Mouse (Mus musculus) lung, postnatal 0 days (tissue): ENCODE data around the gene Pparg. TPM values are rescaled to one million over a fixed set of nuclear protein-coding genes. Genes with fewer than 3 reads are reported as not detected.

Source experiments
- ATAC-seq: fragments of 200-750 bp; cut with Nextera tagmentation; 2 replicates; pipeline ENCODE4 v1.8.0; 2017; ENCODE audit warnings: moderate library complexity
- DNase-seq: peaks from one replicate; pipeline ENCODE4 v3.0.0-alpha.2; 2016; ENCODE audit warnings: low spot score
- H3K27ac ChIP-seq: fragments of 300-500 bp; sonication (generic); 2 replicates; pipeline ENCODE4 v1.5.1; 2014; ENCODE audit warnings: antibody characterized with exemption, mild to moderate bottlenecking, low read length, mixed read lengths
- H3K27me3 ChIP-seq: fragments of 300-500 bp; sonication (generic); replicated peaks from 2 replicates; pipeline ENCODE4 v1.6.1; 2014; ENCODE audit warnings: low read length, mixed read lengths; ENCODE audit not compliant: insufficient read depth
- H3K36me3 ChIP-seq: fragments of 300-500 bp; sonication (generic); 2 replicates; pipeline ENCODE4 v1.6.1; 2014; ENCODE audit warnings: low read length, mixed read lengths; ENCODE audit not compliant: insufficient read depth
- H3K4me1 ChIP-seq: fragments of 300-500 bp; sonication (generic); 2 replicates; pipeline ENCODE4 v1.6.1; 2014; ENCODE audit warnings: antibody characterized with exemption, low read depth, low read length, mixed read lengths; ENCODE audit not compliant: insufficient read depth
- H3K4me2 ChIP-seq: fragments of 300-500 bp; sonication (generic); replicated peaks from 2 replicates; pipeline ENCODE4 v1.6.1; 2014; ENCODE audit warnings: low read depth, mild to moderate bottlenecking, low read length, moderate library complexity, mixed read lengths
- H3K4me3 ChIP-seq: fragments of 300-500 bp; sonication (generic); 2 replicates; pipeline ENCODE4 v1.5.1; 2014; ENCODE audit warnings: low read depth, low read length
- H3K9ac ChIP-seq: fragments of 300-500 bp; sonication (generic); replicated peaks from 2 replicates; pipeline ENCODE4 v1.6.1; 2014; ENCODE audit warnings: low read depth, mild to moderate bottlenecking
- H3K9me3 ChIP-seq: fragments of 300-500 bp; sonication (generic); 2 replicates; pipeline ENCODE4 v1.6.1; 2016; ENCODE audit warnings: low read length, mixed read lengths
- CTCF ChIP-seq: IDR thresholded peaks from 2 replicates; pipeline ENCODE4 v1.5.1; 2016; ENCODE audit warnings: antibody characterized with exemption, mild to moderate bottlenecking
- EP300 ChIP-seq: IDR thresholded peaks from 2 replicates; pipeline ENCODE4 v1.6.1; 2016; ENCODE audit warnings: antibody characterized with exemption, mild to moderate bottlenecking, control low read depth
- WGBS: fragments of 180-500 bp; shearing (Covaris S2); extraction: QIAGEN DNeasy Blood & Tissue Kit; methylation state at CpG from one replicate; pipeline ENCODE4 v1.1.7; 2014; 5-methylcytosine and 5-hydroxymethylcytosine counted together
- polyA plus RNA-seq: library from polyadenylated mRNA; unstranded; fragments of >200 nt; fragmentation: Nextera tagmentation; extraction: Ambion mirVana; gene quantifications from 2 replicates; pipeline ENCODE4 v1.2.1, GENCODE M21; 2015

Gene Pparg
- polyA plus RNA-seq, 1 experiment from 2014 or later, result 7.7 TPM

GRCm38 (mm10) chr6:115411477-115411876 is 50.7 kb downstream of the Pparg start:
- Histone ChIP-seq H3K27ac (peak overlapping the region; percentile 35; the same call in 1 of the 2 replicates), H3K4me2 (no peak overlapping the region), H3K36me3 (no peaks in the 10 kb centered on the region), H3K9ac (no peak overlapping the region), H3K4me1 (peaks cover 2% of the 10 kb centered on the region; the same call in 1 of the 2 replicates), H3K9me3 (no peaks in the 10 kb centered on the region), H3K27me3 (no peaks in the 10 kb centered on the region), H3K4me3 (no peak overlapping the region)
- DNase-seq (peak; percentile 68), ATAC-seq (peak; percentile 61)
- TF ChIP-seq CTCF, result no peak
- 19% methylated on average over 1 of the region's 1 CpGs for WGBS

GRCm38 (mm10) chr6:115418171-115418570 is 57.4 kb downstream of the Pparg start:
- no peak overlapping the region for H3K9ac ChIP-seq
- no peak overlapping the region for H3K27ac ChIP-seq
- ATAC-seq (no peak), DNase-seq (no peak)
- no peaks in the 10 kb centered on the region for H3K9me3 ChIP-seq
- WGBS, result 73% methylated on average over 3 of the region's 3 CpGs
- no peaks in the 10 kb centered on the region for H3K4me1 ChIP-seq
- no peak overlapping the region for H3K4me3 ChIP-seq
- no peaks in the 10 kb centered on the region for H3K36me3 ChIP-seq
- no peak overlapping the region for H3K4me2 ChIP-seq
- TF ChIP-seq CTCF, result no peak
- no peak for TF ChIP-seq EP300
- H3K27me3 ChIP-seq, result no peaks in the 10 kb centered on the region

- no peak overlapping the region for H3K27ac ChIP-seq
- ATAC-seq, result no peak
- H3K4me3 ChIP-seq, result no peak overlapping the region
- 77% methylated on average over 3 of the region's 3 CpGs for WGBS
- no peaks in the 10 kb centered on the region for H3K4me1 ChIP-seq
- H3K27me3 ChIP-seq, result no peaks in the 10 kb centered on the region
- H3K9me3 ChIP-seq, result no peaks in the 10 kb centered on the region
- TF ChIP-seq CTCF, result no peak
- TF ChIP-seq EP300, result no peak
- H3K4me2 ChIP-seq, result no peak overlapping the region
- no peak for DNase-seq
- H3K36me3 ChIP-seq, result no peaks in the 10 kb centered on the region
- no peak overlapping the region for H3K9ac ChIP-seq
Observed at GRCm38 (mm10) chr6:115418964-115419363, 58.2 kb downstream of the Pparg start.

GRCm38 (mm10) chr6:115420963-115421362 is 60.2 kb downstream of the Pparg start:
- Histone ChIP-seq H3K36me3 (no peaks in the 10 kb centered on the region), H3K9ac (no peak overlapping the region), H3K9me3 (no peaks in the 10 kb centered on the region), H3K4me2 (no peak overlapping the region), H3K27me3 (no peaks in the 10 kb centered on the region), H3K4me3 (no peak overlapping the region), H3K4me1 (no peaks in the 10 kb centered on the region), H3K27ac (no peak overlapping the region)
- TF ChIP-seq EP300 (0 out of 2 replicates have a peak, but pooled peaks have one; percentile 33), CTCF (no peak)
- ATAC-seq, result peak; percentile 55
- whole genome bisulfite sequencing, result 18% methylated on average over 1 of the region's 1 CpGs
- DNase-seq, result peak; percentile 63

GRCm38 (mm10) chr6:115421665-115422064 is 60.9 kb downstream of the Pparg start:
- no peaks in the 10 kb centered on the region for H3K27me3 ChIP-seq
- TF ChIP-seq CTCF, result no peak
- peak; percentile 48 for DNase-seq
- no peak overlapping the region for H3K4me2 ChIP-seq
- H3K9me3 ChIP-seq, result no peaks in the 10 kb centered on the region
- ATAC-seq, result peak; percentile 43; the same call in 1 of the 2 replicates
- H3K4me1 ChIP-seq, result no peaks in the 10 kb centered on the region
- 58% methylated on average over 4 of the region's 4 CpGs for WGBS
- H3K9ac ChIP-seq, result no peak overlapping the region
- no peak overlapping the region for H3K27ac ChIP-seq
- no peaks in the 10 kb centered on the region for H3K36me3 ChIP-seq
- no peak overlapping the region for H3K4me3 ChIP-seq

- no peak for TF ChIP-seq CTCF
- peak; percentile 72 for TF ChIP-seq EP300
- DNase-seq (peak; percentile 81), ATAC-seq (peak; percentile 68)
- Histone ChIP-seq H3K36me3 (no peaks in the 10 kb centered on the region), H3K9ac (no peak overlapping the region), H3K4me2 (no peak overlapping the region), H3K27me3 (no peaks in the 10 kb centered on the region), H3K4me3 (no peak overlapping the region), H3K4me1 (no peaks in the 10 kb centered on the region), H3K27ac (no peak overlapping the region), H3K9me3 (no peaks in the 10 kb centered on the region)
- WGBS, result 28% methylated on average over 3 of the region's 3 CpGs
Observed at GRCm38 (mm10) chr6:115424433-115424832, 63.7 kb downstream of the Pparg start.

- Histone ChIP-seq H3K27ac (no peak overlapping the region), H3K4me3 (no peak overlapping the region), H3K9ac (no peak overlapping the region), H3K27me3 (no peaks in the 10 kb centered on the region), H3K4me1 (no peaks in the 10 kb centered on the region), H3K9me3 (no peaks in the 10 kb centered on the region), H3K36me3 (no peaks in the 10 kb centered on the region), H3K4me2 (no peak overlapping the region)
- 59% methylated on average over 2 of the region's 2 CpGs for WGBS
- no peak for TF ChIP-seq CTCF
- no peak for TF ChIP-seq EP300
- ATAC-seq (no peak), DNase-seq (no peak)
Observed at GRCm38 (mm10) chr6:115432726-115433125, 72.0 kb downstream of the Pparg start.
